Mouse (Mus musculus) Patski (cell line): ENCODE results near the gene Gpam. TPM values are rescaled to one million over a fixed set of nuclear protein-coding genes. Genes with fewer than 3 reads are reported as not detected.

Source experiments
- ATAC-seq: fragments of 100-300 bp; one replicate; pipeline ENCODE4 v1.8.0; 2021
- CTCF ChIA-PET: fragments of 350-600 bp; sonication (Branson Sonifier 250); formaldehyde crosslinking; loops from one replicate; lab custom pipeline; 2022; ENCODE audit warnings: inconsistent platforms; lab: Charles Lee
- POLR2A ChIA-PET: fragments of 350-600 bp; sonication (Branson Sonifier 250); formaldehyde crosslinking; loops from one replicate; lab custom pipeline; 2022; ENCODE audit warnings: antibody characterized with exemption, inconsistent platforms; lab: Charles Lee
- DNase-seq: peaks from one replicate; pipeline ENCODE4 v3.0.0-alpha.2; 2011; ENCODE audit warnings: low read depth, low spot score
- H3K27me3 ChIP-seq: fragments of 371-371 bp; one replicate; pipeline ENCODE4 v1.5.1; 2021
- CTCF ChIP-seq: fragments of 100-300 bp; IDR thresholded peaks from one replicate; pipeline ENCODE4 v1.5.1; 2021
- in situ Hi-C: fragments of 300-500 bp; cut with MboI; formaldehyde crosslinking; loops from 3 replicates; pipeline ENCODE4 v1.11.1; 2018; ENCODE audit warnings: low pct_unique_long_range_greater_than_20kb, mixed read lengths
- polyA plus RNA-seq: library from polyadenylated mRNA; unstranded; gene quantifications from one replicate; pipeline ENCODE4 v1.2.3, GENCODE M21; 2021

The Gpam gene
- polyA plus RNA-seq, 1 experiment from 2014 or later: 13.3 TPM

- TF ChIP-seq CTCF: no peak
- ATAC-seq (no peak), DNase-seq (no peak)
- in situ Hi-C loops: no loop called here
- H3K27me3 ChIP-seq: peaks cover 11% of the 10 kb centered on the region
- ChIA-PET POLR2A (no interaction called here), CTCF (interaction anchor here (1.5 to 1.7 kb wide), 2 partner anchors 95 to 104 kb away, joined by 3 to 5 read pairs; no protein-coding TSS in a partner anchor)
Observed at GRCm38 (mm10) chr19:55103081-55103830, 23.8 kb downstream of the Gpam start.

GRCm38 (mm10) chr19:55101659-55102058 is 25.4 kb downstream of the Gpam start:
- peaks cover 5% of the 10 kb centered on the region for H3K27me3 ChIP-seq
- no peak for DNase-seq
- no peak for TF ChIP-seq CTCF
- CTCF ChIA-PET: interaction anchor here (1.5 kb wide), 1 partner anchor 106 kb away, joined by 3 read pairs; no protein-coding TSS in a partner anchor
- in situ Hi-C loops: no loop called here
- ATAC-seq: no peak
- POLR2A ChIA-PET: no interaction called here

- H3K27me3 ChIP-seq: peaks cover 4% of the 10 kb centered on the region
- no peak for ATAC-seq
- ChIA-PET CTCF (no interaction called here), POLR2A (interaction anchor here (1.2 kb wide), 1 partner anchor 98 kb away, joined by 4 read pairs; no protein-coding TSS in a partner anchor)
- no peak for DNase-seq
- in situ Hi-C loops: no loop called here
- no peak for TF ChIP-seq CTCF
Observed at GRCm38 (mm10) chr19:55100227-55101140, 26.6 kb downstream of the Gpam start.

- ATAC-seq (peak; percentile 87), DNase-seq (peak; percentile 38)
- POLR2A ChIA-PET: interaction anchor here (1.2 kb wide), 1 partner anchor 99 kb away, joined by 4 read pairs; no protein-coding TSS in a partner anchor
- in situ Hi-C loops: loop anchor here (5.0 to 10.0 kb wide), 2 partner anchors 103 to 215 kb away; partner anchors contain the start of genes Vti1a and Zdhhc6
- no peaks in the 10 kb centered on the region for H3K27me3 ChIP-seq
- CTCF ChIA-PET: no interaction called here
- no peak for TF ChIP-seq CTCF
Observed at GRCm38 (mm10) chr19:55099184-55100160, 27.6 kb downstream of the Gpam start.

- CTCF ChIA-PET: no interaction called here
- POLR2A ChIA-PET: interaction anchor here (1.2 kb wide), 1 partner anchor 100 kb away, joined by 4 read pairs; no protein-coding TSS in a partner anchor
- H3K27me3 ChIP-seq: no peaks in the 10 kb centered on the region
Observed at GRCm38 (mm10) chr19:55098409-55099183, 28.4 kb downstream of the Gpam start.

GRCm38 (mm10) chr19:55097396-55097967 is 29.6 kb downstream of the Gpam start:
- no peak for DNase-seq
- no peaks in the 10 kb centered on the region for H3K27me3 ChIP-seq
- ATAC-seq: no peak
- ChIA-PET POLR2A (no interaction called here), CTCF (no interaction called here)
- in situ Hi-C loops: loop anchor here (5.0 to 10.0 kb wide), 2 partner anchors 105 to 217 kb away; partner anchors contain the start of genes Vti1a and Zdhhc6
- no peak for TF ChIP-seq CTCF

More at GRCm38 (mm10) chr19:55098409-55099183, 28.4 kb downstream of the Gpam start:
- DNase-seq (no peak), ATAC-seq (peak; percentile 26)
- no peak for TF ChIP-seq CTCF
- in situ Hi-C loops: loop anchor here (5.0 to 10.0 kb wide), 2 partner anchors 104 to 216 kb away; partner anchors contain the start of genes Vti1a and Zdhhc6

- CTCF ChIA-PET: interaction anchor here (1.0 kb wide), 1 partner anchor 9 kb away, joined by 4 read pairs; no protein-coding TSS in a partner anchor
- in situ Hi-C loops: loop anchor here (5.0 to 10.0 kb wide), 2 partner anchors 106 to 218 kb away; partner anchors contain the start of genes Vti1a and Zdhhc6
- POLR2A ChIA-PET: no interaction called here
- TF ChIP-seq CTCF: no peak
- no peaks in the 10 kb centered on the region for H3K27me3 ChIP-seq
- DNase-seq (no peak), ATAC-seq (no peak)
Observed at GRCm38 (mm10) chr19:55096666-55097065, 30.4 kb downstream of the Gpam start.

GRCm38 (mm10) chr19:55095547-55095946 is 31.5 kb downstream of the Gpam start:
- in situ Hi-C loops: loop anchor here (5.0 to 10.0 kb wide), 2 partner anchors 107 to 219 kb away; partner anchors contain the start of genes Vti1a and Zdhhc6
- TF ChIP-seq CTCF: no peak
- ATAC-seq (no peak), DNase-seq (no peak)
- CTCF ChIA-PET: no interaction called here
- POLR2A ChIA-PET: no interaction called here
- no peaks in the 10 kb centered on the region for H3K27me3 ChIP-seq
